Mouse (Mus musculus): ENCODE measurements around the gene Plin5.

Gene Plin5

DNA sequence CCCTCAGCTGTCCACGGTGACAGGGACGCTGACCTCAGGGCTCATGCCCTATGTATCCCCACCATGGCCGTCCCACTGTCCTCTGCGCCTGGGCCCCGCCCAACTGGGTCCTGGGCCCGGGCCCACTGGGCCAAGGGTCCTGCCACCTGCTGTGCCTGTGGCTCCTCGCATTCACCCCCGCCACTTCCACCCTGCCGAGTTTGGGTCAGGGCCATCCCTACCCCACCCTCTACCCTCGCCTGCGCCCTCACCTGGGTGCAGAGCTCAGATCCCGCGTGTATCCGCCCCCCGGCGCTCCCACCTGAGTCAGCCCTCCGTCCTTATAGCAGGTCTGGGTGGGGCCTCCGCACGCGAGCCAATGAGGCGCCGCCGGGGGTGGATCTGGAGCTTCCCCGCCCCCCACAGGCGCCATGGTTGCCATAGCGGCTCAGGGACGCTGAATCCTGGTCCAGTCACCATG lies at the start of gene Plin5:
Gene Plin5 (minus strand): TSS at position 346 of the 460 bp plus-strand sequence.
- peak in 1 of 2 experiments; percentile 47 for DNase-seq (ENCODE audit: low spot score in 2 of 2)

DNA sequence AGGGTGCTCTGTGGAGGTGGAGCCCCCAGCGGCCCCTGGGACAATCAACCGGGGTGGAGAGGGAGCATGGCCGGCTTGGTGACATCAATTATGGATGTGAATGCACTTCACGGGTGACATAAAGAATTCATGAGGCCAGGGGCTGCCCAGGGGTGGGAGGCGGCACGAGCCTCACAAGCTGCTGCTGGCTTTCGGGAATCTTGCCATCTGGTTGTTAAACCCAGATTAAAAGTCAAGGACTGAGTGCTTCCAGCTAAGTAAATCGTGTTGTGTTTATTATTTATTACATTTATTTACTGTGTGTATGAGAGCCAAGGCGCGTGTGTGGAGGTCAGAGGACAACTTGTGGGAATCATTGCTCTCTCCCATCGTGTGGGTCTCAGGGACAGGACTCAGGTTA lies 48.3 kb upstream of the Plin5 start:
- DNase-seq (ENCODE audit: low spot score in 2 of 2): no peak

DNA sequence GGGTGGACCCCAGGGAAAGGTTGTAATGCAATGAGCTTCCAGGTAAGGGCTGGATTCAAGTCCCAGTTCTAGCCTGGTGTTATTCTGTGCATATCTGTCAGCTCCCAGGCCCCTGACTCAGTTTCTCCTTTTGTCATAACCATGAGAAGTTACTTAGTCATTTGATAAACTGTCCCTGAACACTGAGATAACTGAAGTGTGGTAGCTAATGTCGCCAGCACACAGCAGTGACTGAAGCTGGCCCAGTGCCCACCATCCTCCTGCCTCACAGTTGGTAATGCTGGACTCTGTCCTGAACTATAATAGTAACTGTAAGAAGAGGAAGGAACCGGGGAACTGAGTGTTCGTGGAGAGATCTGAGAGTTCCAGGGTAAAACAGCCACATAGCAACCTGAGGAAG lies 47.1 kb upstream of the Plin5 start:
- DNase-seq (ENCODE audit: low spot score in 2 of 2): no peak

DNA sequence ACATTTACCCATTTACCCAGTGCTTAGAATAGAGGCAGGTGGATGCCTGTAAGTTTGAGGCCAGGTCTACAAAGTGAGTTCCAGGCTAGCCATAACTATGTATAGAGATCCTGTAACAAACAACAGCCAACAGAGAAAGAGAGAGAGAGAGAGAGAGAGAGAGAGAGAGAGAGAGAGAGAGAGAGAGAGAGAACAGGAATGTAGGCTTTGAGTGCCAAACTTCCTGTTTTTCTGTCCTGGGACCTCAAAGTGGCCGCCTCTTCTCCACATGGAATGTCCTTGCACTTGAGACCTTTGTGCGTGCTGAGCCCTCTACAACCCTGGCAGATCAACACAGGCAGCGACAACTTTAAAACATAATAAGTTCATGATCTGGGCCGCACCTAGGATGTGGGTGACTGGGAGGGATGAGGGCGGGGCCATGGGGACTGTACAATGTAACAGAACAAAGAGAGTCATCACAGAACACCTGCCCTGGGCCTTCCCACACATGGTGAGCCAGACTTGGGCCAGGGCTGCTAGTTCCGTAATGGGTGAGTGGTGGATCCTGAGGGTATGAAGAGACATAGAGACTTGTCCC lies 46.2 kb upstream of the Plin5 start:
- no peak for DNase-seq (ENCODE audit: low spot score in 2 of 2)

DNA sequence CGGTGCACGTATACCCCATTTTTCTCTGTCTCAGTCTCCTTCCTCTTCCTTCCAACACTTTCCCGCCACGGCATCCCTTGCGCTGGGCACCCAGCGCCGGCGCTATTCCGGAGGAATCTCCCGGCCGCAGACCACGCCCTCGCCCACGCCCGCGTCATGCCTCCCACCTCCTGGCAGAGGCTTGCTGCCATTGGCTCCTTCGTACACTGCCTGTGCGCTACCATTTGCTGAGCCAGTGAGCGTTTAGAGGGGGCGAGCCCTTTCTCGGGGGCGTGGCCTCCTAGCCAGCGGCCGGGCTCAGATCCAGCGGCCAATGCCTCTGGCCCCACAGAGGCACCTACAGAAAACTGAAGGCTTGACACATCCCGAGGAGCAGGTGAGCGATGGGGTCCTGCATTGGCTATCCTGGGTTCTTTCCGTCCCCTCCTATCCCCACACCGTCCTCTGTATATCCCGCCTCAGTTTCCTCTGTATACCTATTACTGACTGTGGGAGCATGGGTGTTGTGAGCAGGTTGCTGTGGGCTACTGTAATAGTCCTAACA lies 44.9 kb upstream of the Plin5 start, which contains the start of gene Tnfaip8l1:
Gene Tnfaip8l1 (plus strand): TSS at position 247 of the 544 bp plus-strand sequence.
- peak; percentile 95 to 96 for DNase-seq (ENCODE audit: low spot score in 2 of 2)

DNA sequence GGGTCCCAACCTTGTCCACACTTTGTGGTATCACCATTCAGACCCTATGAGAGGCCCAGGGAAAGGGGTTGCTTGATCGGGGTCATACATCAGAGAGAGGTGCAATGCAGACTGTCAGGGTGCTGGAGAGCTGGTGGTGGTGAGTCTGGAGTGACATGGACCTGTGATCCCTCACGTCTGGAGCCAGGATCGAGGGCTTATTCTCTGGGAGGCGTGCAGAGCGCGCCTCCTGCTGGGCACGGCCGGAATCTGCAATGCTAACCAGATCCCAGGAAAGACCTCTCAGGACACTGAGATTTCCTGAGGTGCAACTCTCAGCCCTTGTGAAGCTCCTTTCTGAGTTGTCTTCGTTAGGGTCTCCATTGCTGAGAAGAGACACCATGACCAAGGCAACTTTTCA lies 42.3 kb upstream of the Plin5 start:
- no peak for DNase-seq (ENCODE audit: low spot score in 2 of 2)

DNA sequence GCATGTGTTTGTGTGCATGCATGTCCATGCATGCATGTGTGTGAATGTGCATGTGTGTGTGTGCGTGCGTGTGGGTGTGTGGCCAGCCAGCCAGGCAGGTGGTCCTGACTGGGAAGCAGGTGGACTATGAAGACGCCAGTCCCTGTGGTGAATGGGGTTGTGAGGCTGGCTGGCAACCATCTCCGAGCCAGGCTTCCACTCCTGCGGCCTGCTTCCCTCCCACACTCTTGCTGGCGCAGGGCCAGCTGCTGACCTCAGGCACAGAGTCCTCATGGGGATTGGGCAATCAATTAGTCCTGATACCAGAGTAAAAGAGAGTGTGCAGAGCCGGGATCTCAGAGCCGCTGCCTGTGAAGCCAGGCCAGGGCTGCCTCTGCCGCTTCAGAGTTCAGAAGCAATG lies 36.2 kb upstream of the Plin5 start:
- no peak for DNase-seq (ENCODE audit: low spot score in 2 of 2)

DNA sequence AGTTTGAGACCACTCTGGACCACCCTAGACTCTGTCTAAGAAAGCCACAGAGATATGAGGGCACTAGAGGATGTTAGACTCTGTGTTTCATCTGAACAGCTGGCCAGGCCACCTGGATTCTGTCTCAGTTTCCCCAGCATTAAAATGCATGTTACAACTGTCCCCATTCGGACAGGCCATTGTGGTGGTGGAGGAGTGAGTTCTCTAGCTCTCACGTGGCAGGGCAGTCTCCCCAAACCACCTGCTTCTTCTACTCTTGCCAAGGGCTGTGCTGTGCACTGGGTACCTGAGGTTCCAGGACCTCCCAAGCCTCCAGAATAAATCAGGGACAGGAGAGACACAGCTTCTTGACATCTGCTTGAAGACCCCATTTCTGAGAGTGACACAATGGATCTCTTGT lies 32.5 kb upstream of the Plin5 start:
- no peak for DNase-seq (ENCODE audit: low spot score in 2 of 2)

DNA sequence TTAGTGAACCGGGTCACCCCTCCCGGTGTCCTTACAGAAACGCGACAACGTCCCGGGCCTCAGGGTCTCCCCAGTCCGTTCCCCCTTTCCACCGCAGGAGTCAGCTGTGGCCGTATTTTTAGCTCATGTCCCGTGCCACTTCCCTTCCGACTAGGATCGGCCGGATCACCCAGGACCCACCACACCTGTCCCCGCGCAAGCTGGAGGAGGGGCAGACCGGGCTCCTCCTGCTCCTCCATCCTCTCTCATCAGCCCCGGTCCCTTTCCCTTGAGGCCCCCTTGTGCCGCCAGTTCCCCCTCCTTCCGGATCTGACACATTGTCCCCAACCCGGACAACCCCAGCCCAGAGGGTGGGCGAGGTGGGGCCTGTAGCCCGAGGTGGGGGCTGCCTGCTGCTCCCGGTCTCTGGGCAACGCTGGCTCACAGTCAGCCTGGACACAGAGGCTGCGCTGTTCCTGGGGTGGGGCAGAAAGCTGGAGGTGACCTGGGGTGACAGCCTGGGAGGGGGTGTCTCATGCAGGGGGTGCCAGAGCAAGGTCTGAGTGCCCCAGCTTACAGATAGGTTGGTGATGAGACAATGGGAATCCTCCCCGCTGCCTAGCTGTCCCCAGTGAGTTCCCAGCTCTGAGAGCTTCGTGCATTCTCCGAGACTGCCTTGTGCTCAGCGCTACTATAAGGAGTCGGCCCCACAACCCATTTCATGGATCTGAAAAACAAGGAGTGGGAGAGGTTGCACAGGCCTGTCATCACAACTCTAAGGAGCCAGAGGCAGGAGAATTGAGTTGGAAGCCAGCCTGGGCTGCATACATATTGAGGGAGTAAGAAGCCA lies 31.6 kb upstream of the Plin5 start:
- no peak for DNase-seq (ENCODE audit: low spot score in 2 of 2)

DNA sequence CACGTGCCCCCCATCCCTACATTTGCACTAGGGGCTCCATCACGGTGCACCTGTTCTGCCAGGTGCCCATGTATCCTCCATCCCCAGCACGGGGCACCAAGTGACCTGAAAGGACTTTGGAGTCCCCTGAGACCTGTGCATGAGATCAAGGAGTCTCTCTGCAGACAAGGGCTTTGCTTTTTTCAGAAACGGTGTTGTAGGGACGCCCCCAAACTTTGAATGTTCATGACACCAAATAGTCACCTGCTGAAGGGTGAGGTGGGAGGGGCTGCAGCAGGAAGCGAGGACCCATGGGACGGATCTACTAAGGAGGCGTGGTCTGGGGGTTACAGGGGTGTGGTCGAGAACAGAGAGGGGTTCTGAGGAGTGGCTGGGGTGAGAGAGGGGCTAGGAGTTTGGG lies 30.9 kb upstream of the Plin5 start:
- no peak for DNase-seq (ENCODE audit: low spot score in 2 of 2)

DNA sequence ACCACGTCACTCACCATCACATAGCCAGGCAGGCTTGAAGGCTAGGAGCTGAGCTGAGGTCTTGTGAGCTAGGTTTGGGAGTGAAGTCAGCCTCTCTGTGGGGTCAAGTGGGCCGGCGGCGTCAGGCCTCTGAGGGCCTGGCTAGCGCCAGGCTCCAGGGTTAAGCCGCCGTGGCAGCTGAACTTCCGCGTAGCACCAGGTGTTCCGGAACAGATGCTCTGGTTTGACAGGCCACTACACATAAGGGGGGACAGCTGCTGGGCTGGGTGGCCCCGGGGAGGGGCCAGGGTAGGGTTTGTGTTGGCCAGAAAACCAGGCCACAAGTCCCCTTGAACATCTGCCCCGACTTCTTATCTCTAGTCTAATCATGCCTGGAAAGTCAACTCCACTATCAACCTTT lies 30.0 kb upstream of the Plin5 start:
- no peak for DNase-seq (ENCODE audit: low spot score in 2 of 2)

DNA sequence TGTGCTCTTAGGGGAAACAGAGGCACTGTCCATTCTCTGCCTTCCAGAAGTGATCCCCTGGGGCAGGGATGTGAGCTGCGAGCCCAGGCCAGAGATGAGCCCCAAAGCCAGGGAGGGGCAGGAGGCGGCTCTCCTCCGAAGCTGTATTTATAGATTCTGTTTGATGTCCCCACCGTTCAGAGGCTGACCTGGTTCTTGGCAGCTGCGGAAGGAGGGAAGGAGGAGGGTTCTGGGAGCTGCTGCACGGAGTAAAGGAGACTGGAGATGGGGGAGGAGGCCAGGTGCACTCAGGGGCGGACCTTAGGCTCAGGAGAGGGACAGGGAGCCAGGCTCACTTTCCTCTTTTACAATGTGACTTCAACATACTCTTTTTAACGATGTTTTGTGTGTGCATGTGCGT lies 28.7 kb upstream of the Plin5 start:
- DNase-seq (ENCODE audit: low spot score in 2 of 2): no peak

DNA sequence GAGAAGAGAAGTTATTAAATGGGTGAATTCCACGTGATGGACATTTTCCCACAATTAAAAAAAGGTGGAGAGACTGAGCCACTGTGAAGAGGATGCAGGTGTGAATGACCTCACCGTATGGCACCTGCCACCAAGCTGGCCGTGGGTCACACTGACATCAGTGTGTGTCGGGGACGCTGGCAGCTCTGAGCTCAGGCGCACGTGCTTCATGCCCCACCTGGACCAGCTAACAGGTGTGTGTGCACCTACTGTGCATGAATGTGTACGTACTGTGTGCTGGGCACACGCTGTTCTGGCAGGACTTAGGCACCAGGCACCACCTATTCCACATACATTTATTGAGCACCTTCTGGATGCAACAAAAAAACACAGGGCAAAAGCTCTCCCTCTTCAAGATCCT lies 27.1 kb upstream of the Plin5 start:
- DNase-seq (ENCODE audit: low spot score in 2 of 2): no peak

DNA sequence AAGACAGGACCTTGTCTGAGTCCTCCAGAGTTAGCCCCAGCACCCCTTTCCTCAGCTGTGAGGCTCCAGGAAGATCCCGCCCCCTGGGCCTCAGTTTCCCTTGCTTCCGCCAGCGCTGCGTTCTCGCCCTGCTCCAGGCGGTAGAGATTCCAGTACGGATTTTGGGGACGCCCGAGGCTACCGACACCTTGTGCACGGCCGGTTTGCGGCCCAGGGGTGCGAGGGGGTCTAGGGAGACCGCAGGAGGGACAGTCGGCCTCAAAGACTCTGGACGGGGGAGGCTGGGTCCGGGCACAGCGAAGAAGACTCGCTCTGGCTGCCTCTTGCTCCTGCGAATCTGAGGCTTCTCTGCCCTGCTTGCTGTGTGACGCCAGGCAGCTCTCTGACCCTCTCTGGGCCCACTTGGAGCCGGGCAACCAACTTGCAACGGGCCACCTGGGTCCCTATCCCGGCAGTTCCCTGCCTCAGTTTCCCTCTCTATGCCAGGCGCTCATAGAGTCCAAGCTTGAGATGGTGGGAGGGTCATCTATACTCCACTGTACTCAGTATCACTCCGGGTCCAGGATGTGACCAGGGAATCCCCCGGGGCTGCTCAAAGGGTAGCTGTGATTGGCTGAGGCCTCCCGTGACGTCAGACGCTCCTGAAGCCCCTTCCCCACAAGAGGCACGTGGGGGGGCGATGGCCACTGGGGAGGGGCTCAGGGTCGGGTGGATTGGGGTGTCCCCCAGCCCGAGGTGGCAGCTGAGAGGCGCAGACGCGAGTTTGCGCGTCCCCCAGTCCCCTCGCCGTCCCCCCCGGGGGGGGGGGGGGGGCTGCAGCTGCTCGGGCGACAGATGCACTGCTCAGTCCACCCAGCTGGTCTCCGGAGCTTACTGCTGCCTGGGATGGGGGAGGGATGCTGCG lies 24.6 kb upstream of the Plin5 start:
- DNase-seq (ENCODE audit: low spot score in 2 of 2): no peak

DNA sequence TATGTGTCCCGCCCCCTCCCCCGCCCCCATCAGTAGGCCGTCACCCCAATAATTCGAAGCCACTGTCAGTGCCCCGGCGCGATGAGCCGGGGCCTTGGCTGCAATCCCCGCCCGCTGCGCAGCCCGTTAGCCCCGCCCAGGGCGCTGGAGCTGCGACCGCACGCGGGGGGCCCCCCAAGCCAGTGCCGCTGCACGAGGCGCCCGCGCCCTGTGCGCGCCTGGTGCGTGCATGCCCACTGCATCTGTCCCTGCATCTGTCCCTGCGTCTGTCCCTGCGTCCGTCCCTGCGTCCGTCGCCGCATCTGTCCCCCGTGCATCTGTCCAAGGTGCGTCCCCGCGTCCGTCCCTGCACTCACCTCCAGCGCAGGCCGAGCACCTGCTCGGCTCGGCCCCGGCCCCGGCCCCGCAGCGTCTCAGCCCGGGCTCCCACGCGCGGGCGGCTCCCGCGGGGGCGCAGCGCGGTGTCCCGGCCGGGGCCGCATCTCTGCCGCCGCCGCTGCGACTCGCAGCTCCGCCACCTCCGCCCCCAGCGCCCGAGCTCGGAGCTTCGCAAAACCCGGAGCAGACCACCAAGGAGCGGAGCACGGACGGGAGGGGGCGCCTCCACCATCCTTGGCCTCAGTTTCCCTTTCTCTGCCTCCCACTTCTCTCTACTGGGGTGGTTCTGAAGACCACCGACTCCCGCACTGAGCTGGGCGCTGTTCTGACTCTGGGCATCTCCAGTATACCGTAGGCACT lies 22.6 kb upstream of the Plin5 start, which contains the start of gene Sema6b:
Gene Sema6b (minus strand): TSS at position 486 of the 738 bp plus-strand sequence.
- DNase-seq (ENCODE audit: low spot score in 2 of 2): peak; percentile 68 to 71

DNA sequence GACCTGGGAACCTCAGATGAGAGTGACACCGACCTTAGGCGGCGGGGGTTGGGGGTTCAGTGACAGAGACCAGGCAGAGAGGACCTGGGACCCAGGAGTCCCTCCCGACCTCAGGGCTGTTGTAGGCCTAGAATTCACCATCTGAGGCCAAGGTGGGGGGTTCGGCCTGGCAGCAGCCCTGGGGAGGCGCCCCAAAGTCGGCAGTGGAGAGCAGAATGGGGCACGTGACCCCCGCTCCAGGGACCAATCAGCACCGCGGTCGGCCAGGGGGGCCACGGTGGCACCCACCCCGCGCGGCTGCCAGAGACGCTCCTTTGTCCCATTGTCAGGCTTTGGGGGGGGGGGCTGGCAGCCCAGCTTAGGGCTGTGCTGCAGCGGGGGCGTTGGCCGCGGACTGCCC lies 22.0 kb upstream of the Plin5 start:
- DNase-seq (ENCODE audit: low spot score in 2 of 2): no peak

DNA sequence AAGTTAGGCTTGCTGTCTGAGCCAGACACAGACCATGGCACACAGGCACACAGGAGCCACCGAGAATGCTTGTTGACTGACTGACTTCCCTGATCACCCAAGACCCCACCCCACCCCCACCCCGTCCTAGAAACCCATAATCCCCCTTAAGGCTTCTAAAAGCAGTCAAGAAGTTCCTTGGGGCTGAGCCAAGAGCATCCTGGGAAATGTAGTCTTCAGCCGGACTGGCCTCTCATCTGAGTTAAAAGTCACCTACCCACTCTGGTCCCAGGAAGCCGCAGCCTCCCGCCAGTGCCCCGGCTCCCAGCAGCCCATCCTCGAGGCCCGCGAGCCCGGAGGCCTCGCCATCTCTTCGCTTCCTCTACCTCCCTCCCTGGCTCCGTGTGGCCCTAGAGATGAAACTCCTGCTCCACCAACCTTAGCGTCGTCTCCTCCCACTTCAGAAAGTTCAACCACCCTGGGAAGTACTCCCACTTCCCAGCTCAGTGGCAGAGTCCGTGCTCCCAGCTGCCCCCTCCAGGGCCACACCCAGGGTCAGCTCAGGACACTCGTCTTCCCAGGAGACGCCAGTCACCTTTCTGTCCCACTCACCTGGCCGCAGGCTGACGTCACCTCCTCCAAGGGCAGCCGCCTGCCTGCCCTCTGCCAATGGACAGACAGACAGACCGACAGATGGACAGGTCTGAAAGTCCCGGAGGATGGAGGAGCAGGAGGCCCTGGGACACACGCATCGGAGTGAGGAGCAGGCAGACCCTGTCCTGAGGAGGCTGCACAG lies 20.6 kb upstream of the Plin5 start:
- no peak for DNase-seq (ENCODE audit: low spot score in 2 of 2)

DNA sequence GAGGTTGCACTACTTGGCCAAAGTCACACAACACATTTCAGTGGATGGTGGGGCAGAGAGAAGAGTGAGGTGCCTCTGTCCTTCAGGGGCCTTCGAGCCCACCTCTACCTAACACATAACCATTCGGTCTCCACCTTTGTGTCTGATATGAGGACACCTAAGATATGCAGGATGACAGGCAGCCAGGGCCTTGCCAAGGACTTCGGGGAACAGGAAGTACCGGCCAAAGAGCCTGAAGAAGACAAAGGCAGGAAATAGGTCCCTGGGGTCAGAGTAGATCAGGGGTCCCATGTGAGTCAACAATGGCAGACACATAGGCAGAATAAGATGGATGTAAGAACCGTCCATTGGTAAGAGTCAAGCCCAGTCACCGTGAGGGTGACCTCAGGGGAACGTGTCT lies 19.2 kb upstream of the Plin5 start:
- DNase-seq (ENCODE audit: low spot score in 2 of 2): no peak

DNA sequence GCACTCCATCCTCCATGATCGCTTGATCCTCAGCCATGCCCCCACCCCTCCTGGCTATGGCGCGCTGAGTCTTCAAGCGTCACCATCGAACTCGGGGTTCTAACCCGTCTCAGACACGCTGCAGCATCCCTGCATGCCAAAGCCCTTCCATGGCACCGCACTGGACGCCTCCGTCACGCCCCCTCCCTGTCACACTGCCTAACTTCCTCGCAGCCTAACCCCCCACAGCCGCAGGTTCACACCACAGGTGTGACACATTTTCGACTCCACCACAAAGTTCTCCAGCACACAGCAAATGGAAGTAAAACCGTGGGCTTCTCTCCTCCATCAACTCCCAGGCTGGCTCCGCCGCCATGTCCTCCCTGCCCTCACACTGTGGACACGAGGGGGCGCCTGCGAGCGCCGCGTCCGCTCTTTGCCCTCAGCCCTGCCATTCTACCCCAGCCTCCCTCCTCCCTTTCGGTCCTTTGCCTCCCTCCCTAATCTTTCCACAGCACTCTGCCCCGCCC lies 17.1 kb upstream of the Plin5 start:
- DNase-seq (ENCODE audit: low spot score in 2 of 2): no peak

Measured in right cerebral cortex, postnatal 36 days (tissue).